Mouse (Mus musculus) thymus, postnatal 0 days (tissue): ENCODE results near the gene Mucl1. TPM values are rescaled to one million over a fixed set of nuclear protein-coding genes. Genes with fewer than 3 reads are reported as not detected.
A peak's percentile ranks its signal among the peaks of the same experiment; 100 is the strongest.
"Not testable (repeated sequence)": the region's sequence is repeated elsewhere in the genome, so short reads cannot be mapped to it uniquely, and the experiment has no call there.

Experiments
- DNase-seq: peaks from one replicate; pipeline ENCODE4 v3.0.0-alpha.2; 2015; ENCODE audit warnings: low spot score
- polyA plus RNA-seq: library from polyadenylated mRNA; unstranded; fragments of >200 nt; fragmentation: Nextera tagmentation; extraction: Ambion mirVana; gene quantifications from 2 replicates; pipeline ENCODE4 v1.2.1, GENCODE M21; 2015

The Mucl1 gene
- polyA plus RNA-seq = 0.75 and 0.98 TPM in 2 replicates

DNA sequence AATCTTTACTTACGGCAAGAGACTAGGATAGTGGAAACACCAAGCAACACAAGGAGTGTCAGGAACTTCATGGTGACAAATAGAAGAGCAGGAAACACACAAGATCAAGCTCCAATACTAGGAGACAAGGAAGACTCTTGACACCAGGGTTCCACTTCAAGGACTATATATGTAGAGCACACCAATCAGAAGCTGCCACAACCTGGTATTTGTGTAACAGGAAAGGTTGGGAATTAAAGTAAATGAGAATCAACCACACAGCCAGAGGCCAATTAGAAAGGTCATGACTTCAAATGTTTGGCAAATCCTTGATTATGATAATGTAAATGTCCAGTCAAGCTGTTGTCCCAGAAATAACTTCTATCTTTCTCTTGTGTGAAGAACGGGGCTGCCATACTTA, at the start of gene Mucl1:
Gene Mucl1, minus strand, starts transcription at position 101 of the 400 bp plus-strand sequence.
- no peak for DNase-seq

DNA sequence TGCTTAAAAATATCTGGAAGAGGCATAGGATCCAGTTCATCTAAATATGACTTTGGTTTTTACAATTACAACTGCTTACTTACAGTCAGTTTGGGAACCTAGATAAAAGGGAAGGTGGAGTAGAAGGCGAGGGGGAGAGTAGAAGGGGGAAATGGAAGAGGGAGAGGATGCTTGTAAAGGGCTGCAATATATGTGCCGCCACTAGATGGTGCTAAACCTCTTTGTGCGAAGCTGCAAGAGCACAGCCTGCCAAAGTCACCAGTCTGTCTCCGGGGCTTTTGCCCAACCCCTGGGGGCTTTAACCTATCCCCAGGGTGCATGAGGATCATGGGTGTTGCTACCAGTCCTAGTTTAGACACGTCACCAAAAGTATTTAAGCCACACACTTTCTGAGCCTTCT, 11.6 kb upstream of the Mucl1 start:
- DNase-seq = peak; percentile 57

DNA sequence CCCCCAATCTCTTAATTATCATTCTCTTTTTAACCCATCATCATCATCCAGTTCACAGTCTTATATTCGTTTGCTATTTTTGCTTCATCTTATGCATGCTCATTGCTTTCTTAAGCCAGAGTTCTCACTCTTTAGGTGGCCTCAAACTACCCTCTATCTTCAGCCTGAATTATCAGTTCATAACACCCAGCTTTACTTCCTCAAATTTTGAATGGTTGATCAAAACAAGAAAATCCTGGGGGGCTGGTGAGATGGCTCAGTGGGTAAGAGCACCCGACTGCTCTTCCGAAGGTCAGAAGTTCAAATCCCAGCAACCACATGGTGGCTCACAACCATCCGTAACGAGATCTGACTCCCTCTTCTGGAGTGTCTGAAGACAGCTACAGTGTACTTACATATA, 38.4 kb downstream of the Mucl1 start:
- not testable (repeated sequence) for DNase-seq

Other genes with a start within 250 kb of the Mucl1 start
- gene Ppp1r1a, start 217.5 kb downstream of the Mucl1 start, polyA plus RNA-seq = 1.7 and 2.0 TPM in 2 replicates
- not detected in 2 replicates for gene Glycam1, start 190.4 kb downstream of the Mucl1 start, polyA plus RNA-seq
- 2.0 and 2.7 TPM in 2 replicates for gene Mucl2, start 143.8 kb upstream of the Mucl1 start, polyA plus RNA-seq